Mouse (Mus musculus) stomach, embryonic 14.5 days (tissue): Measurements from ENCODE around the gene Mrpl49. TPM values are rescaled to one million over a fixed set of nuclear protein-coding genes. Genes with fewer than 3 reads are reported as not detected.
A peak's percentile ranks its signal among the peaks of the same experiment; 100 is the strongest.

ENCODE experiments used
- ATAC-seq: fragments of 200-750 bp; cut with Nextera tagmentation; 2 replicates; pipeline ENCODE4 v1.8.0; 2017; ENCODE audit warnings: low read depth, moderate TSS enrichment; ENCODE audit not compliant: insufficient number of reproducible peaks, insufficient read depth, low FRiP score
- H3K27ac ChIP-seq: fragments of 300-500 bp; sonication (generic); 2 replicates; pipeline ENCODE4 v1.5.1; 2014; ENCODE audit warnings: mild to moderate bottlenecking, low read length, moderate library complexity, mixed read lengths
- H3K27me3 ChIP-seq: fragments of 300-500 bp; sonication (generic); 2 replicates; pipeline ENCODE4 v1.6.1; 2014; ENCODE audit warnings: low read length, control low read depth, mixed read lengths; ENCODE audit not compliant: control insufficient read depth, insufficient read depth
- H3K36me3 ChIP-seq: fragments of 300-500 bp; sonication (generic); 2 replicates; pipeline ENCODE4 v1.6.1; 2014; ENCODE audit warnings: mild to moderate bottlenecking, control low read depth, low read length, moderate library complexity, mixed read lengths; ENCODE audit not compliant: control insufficient read depth, insufficient read depth
- H3K4me1 ChIP-seq: fragments of 300-500 bp; sonication (generic); 2 replicates; pipeline ENCODE4 v1.6.1; 2014; ENCODE audit warnings: low read length, control low read depth, mixed read lengths; ENCODE audit not compliant: control insufficient read depth, insufficient read depth
- H3K4me2 ChIP-seq: fragments of 300-500 bp; sonication (generic); replicated peaks from 2 replicates; pipeline ENCODE4 v1.6.1; 2014; ENCODE audit warnings: low read depth, low read length, control low read depth
- H3K4me3 ChIP-seq: fragments of 300-500 bp; sonication (generic); 2 replicates; pipeline ENCODE4 v1.5.1; 2014; ENCODE audit warnings: low read depth, low read length, control low read depth
- H3K9ac ChIP-seq: fragments of 300-500 bp; sonication (generic); replicated peaks from 2 replicates; pipeline ENCODE4 v1.6.1; 2014; ENCODE audit warnings: low read depth, mild to moderate bottlenecking, control low read depth, low read length, moderate library complexity, mixed read lengths
- H3K9me3 ChIP-seq: fragments of 300-500 bp; sonication (generic); 2 replicates; pipeline ENCODE4 v1.6.1; 2016; ENCODE audit warnings: low read depth, low read length, control low read depth; ENCODE audit not compliant: control insufficient read depth
- WGBS: fragments of 180-500 bp; shearing (Covaris S2); extraction: QIAGEN DNeasy Blood & Tissue Kit; methylation state at CpG from one replicate; pipeline ENCODE4 v1.1.7; 2014; 5-methylcytosine and 5-hydroxymethylcytosine counted together
- polyA plus RNA-seq: library from polyadenylated mRNA; unstranded; fragments of >200 nt; fragmentation: Nextera tagmentation; extraction: Ambion mirVana; gene quantifications from 2 replicates; pipeline ENCODE4 v1.2.1, GENCODE M21; 2014

The Mrpl49 gene
- polyA plus RNA-seq, 1 experiment from 2014 or later, result 75.5 TPM

DNA sequence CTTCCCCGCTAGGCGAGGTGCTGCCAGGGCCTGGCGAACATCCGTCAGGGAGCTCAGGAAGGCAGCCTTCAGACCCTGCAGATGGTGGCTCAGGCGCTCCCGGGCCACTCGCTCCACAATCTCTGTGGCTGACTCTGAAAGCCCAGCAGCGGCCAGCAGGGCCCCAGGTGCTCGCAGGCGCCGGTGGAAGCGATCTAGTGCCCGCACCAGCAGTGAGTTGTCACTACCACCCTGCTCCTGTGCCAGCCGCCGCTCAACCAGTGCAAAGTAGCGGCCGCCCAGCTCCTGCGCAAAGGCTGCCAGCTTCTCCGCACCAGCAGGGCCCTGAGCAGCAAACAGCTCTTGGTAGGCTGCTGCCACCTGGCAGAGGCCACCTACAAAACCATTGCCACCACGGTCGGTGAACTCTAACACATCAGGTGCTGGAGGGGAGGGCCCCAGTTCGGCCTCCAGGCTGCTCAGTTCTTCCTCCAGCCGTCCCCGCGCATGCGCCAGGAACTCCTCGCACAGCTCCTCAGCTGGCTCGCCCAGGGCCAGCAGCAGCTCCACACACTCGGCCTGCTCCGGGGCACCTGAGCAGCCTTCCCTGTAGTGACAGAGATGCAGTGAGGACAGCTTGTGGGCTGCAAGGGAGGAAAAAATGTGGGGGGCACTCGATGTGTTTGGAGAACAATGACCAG, 13.1 kb upstream of the Mrpl49 start:
- H3K36me3 ChIP-seq, result peaks cover 25% of the 10 kb centered on the region
- 92% methylated on average over 31 of the region's 31 CpGs for WGBS

GRCm38 (mm10) chr19:6069851-6070250, 12.3 kb upstream of the Mrpl49 start:
- WGBS, result 92% methylated on average over 10 of the region's 10 CpGs
- no peak overlapping the region for H3K27ac ChIP-seq
- ATAC-seq, result no peak
- H3K4me3 ChIP-seq, result no peak overlapping the region
- peaks cover 18% of the 10 kb centered on the region for H3K36me3 ChIP-seq
- no peak overlapping the region for H3K4me2 ChIP-seq
- no peaks in the 10 kb centered on the region for H3K9me3 ChIP-seq
- H3K9ac ChIP-seq, result no peak overlapping the region
- no peaks in the 10 kb centered on the region for H3K27me3 ChIP-seq
- H3K4me1 ChIP-seq, result peaks cover 8% of the 10 kb centered on the region; the same call in 1 of the 2 replicates

More for the DNA sequence above, 13.1 kb upstream of the Mrpl49 start:
- Histone ChIP-seq H3K27me3 (no peaks in the 10 kb centered on the region), H3K9ac (no peak overlapping the region), H3K9me3 (no peaks in the 10 kb centered on the region), H3K4me2 (no peak overlapping the region), H3K27ac (no peak overlapping the region), H3K4me3 (no peak overlapping the region), H3K4me1 (peaks cover 8% of the 10 kb centered on the region; the same call in 1 of the 2 replicates)
- no peak for ATAC-seq

DNA sequence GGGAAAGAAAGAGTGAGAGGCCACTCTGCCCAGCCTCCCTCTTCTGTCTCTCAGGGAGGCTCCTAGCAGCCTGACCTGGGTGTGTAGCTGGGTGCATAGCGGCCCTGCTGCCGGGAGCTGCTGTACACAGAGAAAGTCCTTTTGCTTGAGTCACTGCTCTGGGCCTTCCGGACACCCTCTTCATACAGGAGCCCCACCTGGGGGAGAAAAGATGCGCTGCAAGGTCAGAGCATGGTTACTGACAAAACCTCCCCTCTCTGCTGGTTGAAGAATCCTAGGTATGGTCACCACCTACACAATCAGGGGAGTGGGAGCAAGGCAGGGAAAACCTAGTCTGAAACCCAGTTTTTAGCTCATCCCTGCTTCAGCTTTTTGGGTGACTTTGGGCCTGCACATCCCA, 11.4 kb upstream of the Mrpl49 start:
- H3K9me3 ChIP-seq, result no peaks in the 10 kb centered on the region
- H3K4me1 ChIP-seq, result peaks cover 8% of the 10 kb centered on the region; the same call in 1 of the 2 replicates
- no peak overlapping the region for H3K9ac ChIP-seq
- H3K36me3 ChIP-seq, result peaks cover 14% of the 10 kb centered on the region
- H3K27me3 ChIP-seq, result no peaks in the 10 kb centered on the region
- WGBS, result 68% methylated on average over 4 of the region's 4 CpGs
- no peak for ATAC-seq
- no peak overlapping the region for H3K4me3 ChIP-seq
- H3K27ac ChIP-seq, result no peak overlapping the region
- H3K4me2 ChIP-seq, result no peak overlapping the region

DNA sequence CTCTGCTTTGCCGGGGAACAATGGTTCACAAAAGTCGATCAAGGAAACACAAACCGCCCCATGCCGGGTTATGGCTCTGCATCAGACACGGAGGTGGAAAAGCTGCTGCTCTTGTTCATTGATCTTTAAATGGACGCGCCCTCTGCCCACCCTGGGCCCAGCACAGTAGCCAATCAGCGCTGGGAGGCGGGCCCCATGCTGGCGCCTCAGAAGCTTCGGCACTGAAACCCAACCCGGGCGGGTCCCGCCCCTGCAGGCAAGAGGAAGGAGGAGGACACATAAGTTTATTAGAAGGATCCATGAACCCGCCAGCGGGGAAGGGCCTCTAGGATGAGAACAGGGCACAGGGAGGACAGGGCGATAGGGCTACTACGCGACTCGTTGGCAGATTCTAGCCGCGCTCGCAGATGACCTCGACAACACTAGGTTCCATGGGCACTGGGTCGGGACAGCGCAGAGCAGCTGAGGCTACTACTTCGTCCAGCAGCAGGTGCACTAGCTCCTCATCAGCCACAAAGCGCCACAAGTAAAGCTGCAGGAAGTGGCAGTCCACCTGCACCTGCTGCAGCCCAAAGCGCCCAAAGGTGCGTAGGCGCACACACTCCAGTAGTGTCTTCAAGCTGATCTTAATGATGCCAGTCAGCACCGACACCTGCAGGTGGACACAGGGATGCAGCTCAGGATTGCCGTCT, 10.3 kb upstream of the Mrpl49 start, which contains the start of gene Tm7sf2:
TSS of gene Tm7sf2 (minus strand) at position 650 of the 692 bp plus-strand sequence.
- Histone ChIP-seq H3K27ac (peak within 1 kb of the TSS; percentile 74), H3K4me3 (peak within 1 kb of the TSS; percentile 38), H3K9ac (peak within 1 kb of the TSS; percentile 40), H3K9me3 (no peaks in the 10 kb centered on the region), H3K36me3 (peaks cover 9% of the 10 kb centered on the region), H3K4me2 (peak within 1 kb of the TSS; percentile 85), H3K27me3 (no peaks in the 10 kb centered on the region), H3K4me1 (peaks cover 8% of the 10 kb centered on the region)
- 8% methylated on average over 33 of the region's 33 CpGs for WGBS
- peak; percentile 94 for ATAC-seq

DNA sequence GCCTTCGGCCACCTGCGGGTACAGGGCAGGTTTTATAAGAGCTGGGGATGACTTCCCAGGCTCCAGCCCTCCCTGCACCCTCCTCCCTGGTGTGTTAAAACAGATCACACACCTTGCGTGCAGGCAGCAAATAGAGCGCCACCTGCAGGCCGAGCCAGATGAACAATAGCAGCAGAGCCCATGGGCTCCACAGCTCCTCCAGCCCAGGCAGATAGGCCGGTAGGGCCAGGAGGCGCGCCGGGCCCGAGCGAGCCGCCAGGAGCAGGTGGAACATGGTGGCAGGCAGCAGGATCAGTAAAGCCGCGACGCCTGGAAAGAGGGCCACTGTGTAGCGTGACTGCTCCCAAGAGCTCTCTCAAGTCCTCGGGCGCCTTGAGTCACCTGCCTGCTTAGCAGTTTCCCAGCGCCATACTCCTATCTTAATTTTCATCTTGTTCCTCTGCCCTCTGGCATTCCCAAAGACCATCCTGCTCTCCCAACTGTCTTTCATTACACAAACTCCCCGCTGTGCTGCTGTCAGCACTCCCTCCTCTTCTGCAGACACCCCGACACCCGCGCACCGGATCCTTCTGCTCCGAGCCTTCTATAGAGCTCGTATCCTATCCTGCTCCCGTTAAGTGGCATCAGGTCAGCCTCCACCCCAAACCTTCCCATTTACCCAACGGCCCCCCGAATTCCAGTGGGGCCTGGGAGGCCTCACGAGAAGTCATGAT, 9.6 kb upstream of the Mrpl49 start:
- peaks cover 9% of the 10 kb centered on the region for H3K36me3 ChIP-seq
- ATAC-seq, result peak; percentile 51; the same call in 1 of the 2 replicates
- H3K9ac ChIP-seq, result peak overlapping the region; percentile 40
- H3K4me2 ChIP-seq, result peak overlapping the region; percentile 85
- no peaks in the 10 kb centered on the region for H3K27me3 ChIP-seq
- 1% methylated on average over 30 of the region's 30 CpGs for WGBS
- H3K9me3 ChIP-seq, result no peaks in the 10 kb centered on the region
- H3K4me1 ChIP-seq, result peaks cover 15% of the 10 kb centered on the region
- H3K4me3 ChIP-seq, result peak overlapping the region; percentile 38
- H3K27ac ChIP-seq, result peak overlapping the region; percentile 49; the same call in 1 of the 2 replicates

DNA sequence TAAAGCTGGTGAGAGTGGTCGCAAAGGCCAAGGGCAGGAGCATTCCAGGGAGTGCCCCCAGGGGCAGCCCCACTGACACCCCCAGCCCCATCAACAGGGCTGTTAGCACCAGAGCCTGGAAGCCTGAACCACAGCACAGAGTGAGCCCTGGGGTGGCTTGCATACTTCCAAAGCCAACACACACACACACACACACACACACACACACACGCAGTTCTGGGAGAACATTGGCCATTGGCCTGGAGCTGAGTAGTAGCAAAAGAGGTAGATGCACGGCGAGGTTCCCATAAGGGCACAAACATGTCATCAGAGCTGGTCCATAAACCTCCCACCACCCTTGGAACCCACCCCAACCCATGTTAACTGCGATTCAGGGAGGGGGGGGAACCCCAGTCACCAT, 9.0 kb upstream of the Mrpl49 start:
- Histone ChIP-seq H3K27me3 (no peaks in the 10 kb centered on the region), H3K9ac (no peak overlapping the region), H3K4me2 (peak overlapping the region; percentile 85), H3K4me3 (peak overlapping the region; percentile 38), H3K36me3 (peaks cover 9% of the 10 kb centered on the region), H3K27ac (peak overlapping the region; percentile 49; the same call in 1 of the 2 replicates), H3K9me3 (no peaks in the 10 kb centered on the region), H3K4me1 (peaks cover 18% of the 10 kb centered on the region)
- 25% methylated on average over 5 of the region's 5 CpGs for WGBS
- ATAC-seq, result no peak

DNA sequence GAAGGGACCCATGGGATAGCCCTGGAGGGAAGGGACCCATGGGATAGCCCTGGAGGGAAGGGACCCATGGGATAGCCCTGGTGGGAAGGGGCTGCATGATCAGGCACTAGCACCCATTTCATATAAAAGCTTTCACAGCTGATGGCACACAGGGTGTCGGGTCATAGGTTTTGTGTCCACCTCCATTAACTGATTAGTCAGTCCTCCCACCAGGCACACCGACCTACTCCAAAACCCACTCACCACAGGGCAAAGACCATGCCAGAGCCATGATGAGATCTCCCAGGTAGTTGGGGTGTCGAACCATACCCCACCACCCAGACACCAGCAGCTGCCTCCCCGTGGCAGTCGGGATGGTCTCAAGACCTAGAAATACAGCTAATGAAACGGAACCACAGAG, 5.5 kb upstream of the Mrpl49 start:
- no peaks in the 10 kb centered on the region for H3K27me3 ChIP-seq
- H3K27ac ChIP-seq, result no peak overlapping the region
- ATAC-seq, result no peak
- peaks cover 24% of the 10 kb centered on the region for H3K4me1 ChIP-seq
- H3K4me2 ChIP-seq, result no peak overlapping the region
- peaks cover 13% of the 10 kb centered on the region for H3K36me3 ChIP-seq
- H3K4me3 ChIP-seq, result no peak overlapping the region
- H3K9ac ChIP-seq, result 0 out of 2 replicates have a peak overlapping the region, but pooled peaks have one; percentile 95
- no peaks in the 10 kb centered on the region for H3K9me3 ChIP-seq
- WGBS, result 92% methylated on average over 6 of the region's 6 CpGs

- 36% methylated on average over 5 of the region's 5 CpGs for WGBS
- Histone ChIP-seq H3K4me2 (peak overlapping the region; percentile 99), H3K36me3 (peaks cover 13% of the 10 kb centered on the region), H3K4me3 (peak overlapping the region; percentile 79), H3K27ac (no peak overlapping the region), H3K9me3 (no peaks in the 10 kb centered on the region), H3K9ac (peak overlapping the region; percentile 95), H3K4me1 (peaks cover 24% of the 10 kb centered on the region), H3K27me3 (no peaks in the 10 kb centered on the region)
- ATAC-seq, result no peak
These were observed 4.8 kb upstream of the Mrpl49 start for GRCm38 (mm10) chr19:6062418-6062817.
